Comparison of ENCODE assay signal across 17 mouse cellular contexts in genomic region chr10:119230074-119230669, GRCm38 (mm10). TPM values are rescaled to one million over a fixed set of nuclear protein-coding genes. Genes with fewer than 3 reads are reported as not detected.
DNase-seq lines count a peak whose midpoint lies in the region; ATAC-seq and TF ChIP-seq lines count a peak whose summit lies in the region.
"Had no signal": no experiment of that assay in that cellular context is flagged by ENCODE, and none has a peak within 500 bp of the region (broad histone marks: within the 10 kb centered on the region; RNA-seq: fewer than 3 reads in every experiment).

No protein-coding gene starts in this region.

- no peak for TF ChIP-seq RAD21 in CH12.LX (IDR thresholded peaks at IDR 0.05; ENCODE audit: low read depth, low read length)

- WGBS in heart, embryonic 16.5 days, result 32% methylated on average over 5 of the region's 5 CpGs
- WGBS in intestine, embryonic 16.5 days, result 60% methylated on average over 5 of the region's 5 CpGs
- WGBS in limb, embryonic 10.5 days, result 81% methylated on average over 5 of the region's 5 CpGs

- TF ChIP-seq EP300 in CH12.LX (IDR thresholded peaks at IDR 0.05; ENCODE audit: low read length), result no peak

- dilution Hi-C loops in CH12.LX (cut with MboI; ENCODE audit: extremely low pct_ligation_motif_present, extremely low pct_unique_long_range_greater_than_20kb, low sequenced_read_pairs), result no loop called here

- no peak overlapping the region for H3K9ac ChIP-seq in heart, embryonic 16.5 days (ENCODE audit: low read length)
- H3K9ac ChIP-seq in CH12.LX (ENCODE audit: insufficient read depth, low read depth), result no peak overlapping the region
- H3K9ac ChIP-seq in intestine, embryonic 16.5 days (ENCODE audit: low read depth, low read length), result no peak overlapping the region
- H3K9ac ChIP-seq: embryonic facial prominence, embryonic 15.5 days; hindbrain, embryonic 14.5 days; liver, embryonic 12.5 days; midbrain, embryonic 15.5 days had no signal

- in situ Hi-C loops in CH12.LX (cut with MboI; ENCODE audit: low pct_ligation_motif_present, low pct_unique_long_range_greater_than_20kb, low sequenced_read_pairs), result no loop called here

- no peaks in the 10 kb centered on the region for H3K9me3 ChIP-seq in heart, embryonic 16.5 days (replicated peaks; ENCODE audit: control insufficient read depth, low read length)
- H3K9me3 ChIP-seq in CH12.LX (replicated peaks; ENCODE audit: low read length), result no peaks in the 10 kb centered on the region
- no peaks in the 10 kb centered on the region for H3K9me3 ChIP-seq in intestine, embryonic 16.5 days (ENCODE audit: control insufficient read depth, low read length)
- no peaks in the 10 kb centered on the region for H3K9me3 ChIP-seq in limb, embryonic 10.5 days (replicated peaks)
- H3K9me3 ChIP-seq: embryonic facial prominence, embryonic 15.5 days; liver, embryonic 12.5 days; midbrain, embryonic 15.5 days had no signal

- DNase-seq in heart, adult 9 months (ENCODE audit: low spot score in 2 of 2), result no peak
- DNase-seq in CH12.LX (ENCODE audit: extremely low read depth), result peak; percentile 41
- peak; percentile 30 to 57 for DNase-seq in kidney, postnatal 36 days
- no peak for DNase-seq in urinary bladder, postnatal 14 days (ENCODE audit: low spot score)
- no peak for DNase-seq in cerebellum, adult 9-10 months
- no peak for DNase-seq in limb, embryonic 10.5 days (ENCODE audit: low spot score)
- DNase-seq: adrenal gland, postnatal 10 days; gastrocnemius, postnatal 25 days; left cerebral cortex, postnatal 4 days; right cerebral cortex, adult 18-20 months had no signal

- H3K4me1 ChIP-seq in heart, embryonic 16.5 days (ENCODE audit: control insufficient read depth, insufficient read depth, low read length), result peaks cover 33% of the 10 kb centered on the region
- peaks cover 13 to 47% of the 10 kb centered on the region in 2 experiments for H3K4me1 ChIP-seq in CH12.LX (ENCODE audit: control insufficient read depth in 1 of 2, insufficient read depth in 2 of 2)
- peaks cover 26% of the 10 kb centered on the region for H3K4me1 ChIP-seq in intestine, embryonic 16.5 days (ENCODE audit: control insufficient read depth, insufficient read depth, low read length)
- no peaks in the 10 kb centered on the region for H3K4me1 ChIP-seq in limb, embryonic 10.5 days

- H3K27me3 ChIP-seq in heart, embryonic 16.5 days (ENCODE audit: control insufficient read depth, insufficient read depth, low read length), result no peaks in the 10 kb centered on the region
- no peaks in the 10 kb centered on the region for H3K27me3 ChIP-seq in CH12.LX (replicated peaks)
- no peaks in the 10 kb centered on the region for H3K27me3 ChIP-seq in intestine, embryonic 16.5 days (replicated peaks; ENCODE audit: control insufficient read depth, insufficient read depth, low read length)
- H3K27me3 ChIP-seq in limb, embryonic 10.5 days (ENCODE audit: low read depth, poor library complexity, severe bottlenecking), result no peaks in the 10 kb centered on the region
- H3K27me3 ChIP-seq: embryonic facial prominence, embryonic 15.5 days; liver, embryonic 12.5 days; midbrain, embryonic 15.5 days had no signal

- ATAC-seq in heart, embryonic 16.5 days (replicated peaks; ENCODE audit: extremely low read depth, insufficient read depth, low FRiP score), result no peak
- peak; percentile 45; the same call in 1 of the 2 replicates for ATAC-seq in intestine, embryonic 16.5 days
- ATAC-seq: midbrain, embryonic 15.5 days had no signal

- TF ChIP-seq POLR2A in CH12.LX (IDR thresholded peaks at IDR 0.05; ENCODE audit: low read depth, low read length), result no peak

- no peak for TF ChIP-seq CTCF in CH12.LX (conservative IDR thresholded peaks at IDR 0.05 in 1 of 2, IDR thresholded peaks at IDR 0.05 in 1 of 2; ENCODE audit: low read depth in 2 of 2, low read length in 2 of 2)

- H3K36me3 ChIP-seq in heart, embryonic 16.5 days (ENCODE audit: control insufficient read depth, insufficient read depth), result peaks cover 15% of the 10 kb centered on the region
- peaks cover 9 to 59% of the 10 kb centered on the region in 2 experiments for H3K36me3 ChIP-seq in CH12.LX (replicated peaks in 1 of 2; ENCODE audit: control insufficient read depth in 1 of 2, insufficient read depth in 1 of 2, low read length in 1 of 2)
- peaks cover 7% of the 10 kb centered on the region; the same call in 1 of the 2 replicates for H3K36me3 ChIP-seq in intestine, embryonic 16.5 days (ENCODE audit: control insufficient read depth, insufficient read depth, low read length)
- H3K36me3 ChIP-seq in limb, embryonic 10.5 days, result peaks cover 46% of the 10 kb centered on the region

- H3K79me2 ChIP-seq in CH12.LX (replicated peaks; ENCODE audit: control insufficient read depth, extremely low read depth, insufficient read depth, poor library complexity, severe bottlenecking), result peaks cover 88% of the 10 kb centered on the region

- peak overlapping the region; percentile 34 for H3K4me2 ChIP-seq in heart, embryonic 16.5 days (ENCODE audit: low read depth, low read length)
- H3K4me2 ChIP-seq in CH12.LX (ENCODE audit: insufficient read depth, low read depth, poor library complexity, severe bottlenecking), result peak overlapping the region; percentile 24; the same call in 1 of the 2 replicates
- H3K4me2 ChIP-seq in intestine, embryonic 16.5 days (ENCODE audit: low read depth, low read length), result no peak overlapping the region
- H3K4me2 ChIP-seq: embryonic facial prominence, embryonic 15.5 days; hindbrain, embryonic 14.5 days; liver, embryonic 12.5 days; midbrain, embryonic 15.5 days had no signal

- no peak overlapping the region for H3K27ac ChIP-seq in heart, embryonic 16.5 days (ENCODE audit: low read length)
- no peak overlapping the region for H3K27ac ChIP-seq in CH12.LX (ENCODE audit: insufficient read depth, low read depth)
- H3K27ac ChIP-seq in intestine, embryonic 16.5 days (ENCODE audit: low read length), result no peak overlapping the region
- H3K27ac ChIP-seq in limb, embryonic 10.5 days, result no peak overlapping the region
- H3K27ac ChIP-seq: embryonic facial prominence, embryonic 15.5 days; hindbrain, embryonic 14.5 days; liver, embryonic 12.5 days; macrophage; midbrain, embryonic 15.5 days had no signal

- H3K4me3 ChIP-seq in heart, embryonic 16.5 days (ENCODE audit: low read length), result no peak overlapping the region
- no peak overlapping the region for H3K4me3 ChIP-seq in CH12.LX (replicated peaks in 1 of 3; ENCODE audit: low read depth in 2 of 3, low read length in 2 of 3, poor library complexity in 1 of 3)
- no peak overlapping the region for H3K4me3 ChIP-seq in intestine, embryonic 16.5 days (ENCODE audit: low read length)
- H3K4me3 ChIP-seq in limb, embryonic 10.5 days, result no peak overlapping the region
- H3K4me3 ChIP-seq: embryonic facial prominence, embryonic 15.5 days; liver, embryonic 12.5 days; midbrain, embryonic 15.5 days had no signal

TF ChIP-seq in CH12.LX, 34 proteins besides CTCF, POLR2A, EP300 and RAD21:
- TF ChIP-seq MYC (IDR thresholded peaks at IDR 0.05; ENCODE audit: low read depth, low read length) (no peak), ETS1 (conservative IDR thresholded peaks at IDR 0.05; ENCODE audit: low read depth, low read length) (peak; percentile 22; the same call in 1 of the 2 replicates), MXI1 (IDR thresholded peaks at IDR 0.05; ENCODE audit: low read depth, low read length) (no peak), IRF4 (IDR thresholded peaks at IDR 0.05; ENCODE audit: low read depth, low read length) (no peak), E2F4 (IDR thresholded peaks at IDR 0.05; ENCODE audit: insufficient replicate concordance, low read depth, low read length) (no peak)
TF ChIP-seq in CH12.LX: peak in this region for 1.

RNA-seq across cellular contexts. Expression of gene Cand1, which starts 9.7 kb away (rescaled TPM):
- 34.6 and 37.6 TPM in 2 replicates for polyA plus RNA-seq in heart, embryonic 16.5 days (2015; fragmentation: Nextera tagmentation; extraction: Ambion mirVana)
- total RNA-seq in CH12.LX (2012; rRNA removed) (71.2 and 76.1 TPM in 2 replicates), CH12.LX (2014; rRNA removed) (93.2 and 97.5 TPM in 2 replicates)
- 109 and 126 TPM in 2 replicates for polyA plus RNA-seq in CH12.LX (2012; ENCODE audit: insufficient read length, low read depth)
- polyA plus RNA-seq in intestine, embryonic 16.5 days (2015; fragmentation: Nextera tagmentation; extraction: Ambion mirVana), result 29.2 and 33.0 TPM in 2 replicates
- polyA plus RNA-seq in limb, embryonic 10.5 days (2016; fragmentation: Nextera tagmentation; extraction: Ambion mirVana), result 95.9 and 107 TPM in 2 replicates

Comparison
In these comparisons a context has a peak if more than half of its experiments do, and no peak if none do; other contexts are left out.
1. DNase-seq: peak in CH12.LX (single experiment) and kidney, postnatal 36 days (2 of 2); none in heart, adult 9 months (0 of 2), urinary bladder, postnatal 14 days (single experiment), cerebellum, adult 9-10 months (single experiment) and limb, embryonic 10.5 days (single experiment).